Mouse (Mus musculus) thymus, adult 18-20 months (tissue): ENCODE results near the gene Fhit.
"Not testable (repeated sequence)": the region's sequence is repeated elsewhere in the genome, so short reads cannot be mapped to it uniquely, and the experiment has no call there.

Experiments used
- DNase-seq, 2 experiments: peaks; one replicate each; pipeline ENCODE4 v3.0.0; 2022; ENCODE audit warnings: mixed read lengths in 2 of 2

Fhit gene

DNA sequence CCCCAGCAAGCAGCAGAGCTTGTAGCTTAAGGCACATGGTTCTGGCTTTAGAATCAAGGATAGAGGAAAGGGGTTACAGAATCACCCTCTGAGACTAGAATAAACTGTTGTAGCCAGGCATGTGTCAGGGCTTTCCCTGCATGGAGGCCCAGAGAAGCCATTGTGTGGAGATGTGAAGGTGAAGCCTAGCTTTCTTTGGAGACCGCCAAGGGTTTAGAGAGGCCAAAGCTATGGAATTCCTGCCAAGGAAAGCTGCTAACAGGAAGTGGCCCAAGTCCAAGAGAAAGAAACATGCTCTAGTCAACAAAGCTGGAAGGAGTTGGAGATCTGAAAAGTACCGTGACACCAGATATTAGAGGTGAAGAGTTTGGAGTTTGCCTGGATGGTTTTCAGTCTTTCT is 1262.3 kb downstream of the Fhit start:
- no peak for DNase-seq

DNA sequence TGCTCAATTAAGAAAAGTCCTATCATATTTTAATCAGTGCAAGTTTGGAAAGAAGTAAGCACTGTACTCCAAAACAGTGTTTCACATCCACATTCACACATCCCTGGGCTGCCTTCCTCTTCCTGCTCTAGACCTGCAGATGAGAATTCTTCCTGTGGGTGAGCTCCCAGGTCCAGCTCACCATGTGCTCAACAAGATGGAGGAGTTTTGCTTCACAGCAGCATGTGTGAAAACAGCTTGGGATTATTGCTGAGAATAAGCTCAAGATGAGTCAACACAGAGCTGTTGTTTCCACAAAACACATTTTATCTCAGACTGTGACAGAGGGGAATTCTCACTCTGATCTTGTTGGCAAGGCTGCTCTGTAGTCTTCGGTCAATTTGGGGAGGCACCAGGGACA is 1265.3 kb downstream of the Fhit start:
- DNase-seq, result no peak

DNA sequence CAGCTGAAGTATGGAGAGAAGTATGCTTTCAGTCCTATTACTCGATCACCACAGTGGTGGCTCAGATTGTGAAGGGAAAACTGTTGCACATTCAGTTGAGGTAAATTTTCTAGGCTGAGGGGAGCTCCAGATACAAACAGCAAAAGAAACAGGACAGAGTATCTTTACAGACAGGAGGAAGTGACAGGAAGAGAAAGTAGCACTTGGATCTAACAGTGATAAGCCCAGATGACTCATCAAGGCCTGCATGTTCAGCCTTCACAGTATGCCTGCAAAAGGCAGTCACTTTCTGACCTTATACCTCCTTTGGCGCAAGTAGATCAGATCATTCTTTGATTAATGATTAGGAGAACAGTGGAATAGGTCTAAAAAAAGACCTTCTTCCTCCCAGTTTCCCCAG is 1309.8 kb downstream of the Fhit start:
- no peak for DNase-seq

DNA sequence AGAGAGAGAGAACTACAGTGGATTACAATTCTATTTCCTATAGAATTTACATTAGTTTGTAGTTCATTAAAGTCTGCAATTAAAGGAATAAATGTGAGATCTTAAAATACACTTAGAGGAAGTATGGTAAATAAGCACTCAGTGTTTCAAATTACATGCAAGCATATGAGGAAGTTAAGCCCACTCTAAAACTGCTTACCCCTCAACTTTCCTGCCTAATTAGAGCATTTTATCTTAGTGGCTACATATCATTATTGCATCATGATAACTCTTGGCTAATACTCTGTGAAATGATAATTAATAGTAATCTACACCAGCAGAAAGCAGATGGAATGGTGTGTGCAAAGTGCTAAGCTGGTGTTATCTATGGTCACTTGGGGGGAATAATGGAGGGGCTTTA is 1329.5 kb downstream of the Fhit start:
- DNase-seq, result no peak

DNA sequence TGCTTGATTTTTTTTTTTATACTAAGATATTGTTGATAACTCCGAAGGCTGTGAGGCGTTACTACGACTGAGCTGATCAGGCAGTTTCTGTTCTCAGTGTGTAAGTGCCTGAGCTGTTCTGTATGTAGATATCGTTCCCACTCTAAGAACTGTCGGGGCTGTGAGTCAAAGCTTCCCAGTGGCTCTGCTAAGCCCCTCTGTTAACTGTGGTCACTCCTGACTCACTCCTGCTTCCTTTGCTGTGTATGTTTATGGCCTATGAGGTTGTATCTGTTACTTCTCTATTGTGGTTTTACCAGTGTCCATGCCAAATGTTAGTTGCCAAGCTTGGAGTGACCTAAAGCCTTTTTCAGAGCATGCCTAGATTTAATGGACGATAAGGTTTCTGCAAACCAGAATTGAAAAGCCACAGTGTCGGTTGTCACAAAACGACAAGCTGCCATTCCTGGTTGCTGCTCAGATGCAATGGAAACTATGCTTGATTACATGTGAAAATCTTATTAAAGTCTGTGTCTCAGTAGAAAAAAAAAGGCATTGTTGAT is 1333.1 kb downstream of the Fhit start:
- not testable (repeated sequence) for DNase-seq

DNA sequence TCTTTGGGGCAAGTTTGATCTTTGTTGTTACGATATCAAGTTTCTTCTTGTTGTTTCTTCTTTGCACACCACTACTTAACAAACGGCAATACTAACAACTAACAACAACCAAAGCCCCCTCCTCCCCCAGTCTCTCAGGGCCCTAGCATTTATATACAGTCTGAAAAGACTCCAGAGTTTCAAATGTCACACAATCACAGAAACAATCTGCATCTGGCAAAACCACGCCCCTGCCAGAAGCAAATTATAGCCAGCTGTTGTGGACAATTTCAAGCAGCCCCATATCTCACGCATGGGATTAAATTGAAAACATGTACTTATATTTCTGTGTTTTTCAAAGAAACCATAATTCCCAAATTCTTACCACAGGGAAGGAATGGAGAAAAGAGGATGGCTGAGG is 1345.9 kb downstream of the Fhit start:
- DNase-seq, result no peak

DNA sequence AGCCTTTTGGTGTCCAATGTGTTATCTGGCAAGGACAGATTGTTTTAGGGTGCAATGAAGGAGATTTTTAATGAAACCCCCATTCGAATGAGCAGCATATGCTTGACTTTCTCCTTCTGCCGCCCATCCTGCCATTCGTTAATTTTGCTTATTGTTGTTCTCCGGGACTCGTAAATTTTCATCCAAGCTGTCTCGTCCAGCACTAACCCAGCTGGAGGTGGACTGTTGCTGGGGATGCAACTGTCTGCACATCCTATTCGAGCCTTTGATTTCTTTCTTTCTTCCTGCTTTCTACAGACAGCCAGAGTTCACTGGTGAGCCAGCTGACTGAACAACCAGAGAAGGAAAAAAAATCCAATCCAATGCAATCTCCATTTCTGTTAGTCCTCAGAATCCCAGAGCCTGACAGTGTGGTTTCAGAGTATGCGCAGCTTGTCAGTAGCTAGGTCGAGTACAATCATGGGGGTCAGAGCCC is 1350.0 kb downstream of the Fhit start:
- DNase-seq, result no peak

DNA sequence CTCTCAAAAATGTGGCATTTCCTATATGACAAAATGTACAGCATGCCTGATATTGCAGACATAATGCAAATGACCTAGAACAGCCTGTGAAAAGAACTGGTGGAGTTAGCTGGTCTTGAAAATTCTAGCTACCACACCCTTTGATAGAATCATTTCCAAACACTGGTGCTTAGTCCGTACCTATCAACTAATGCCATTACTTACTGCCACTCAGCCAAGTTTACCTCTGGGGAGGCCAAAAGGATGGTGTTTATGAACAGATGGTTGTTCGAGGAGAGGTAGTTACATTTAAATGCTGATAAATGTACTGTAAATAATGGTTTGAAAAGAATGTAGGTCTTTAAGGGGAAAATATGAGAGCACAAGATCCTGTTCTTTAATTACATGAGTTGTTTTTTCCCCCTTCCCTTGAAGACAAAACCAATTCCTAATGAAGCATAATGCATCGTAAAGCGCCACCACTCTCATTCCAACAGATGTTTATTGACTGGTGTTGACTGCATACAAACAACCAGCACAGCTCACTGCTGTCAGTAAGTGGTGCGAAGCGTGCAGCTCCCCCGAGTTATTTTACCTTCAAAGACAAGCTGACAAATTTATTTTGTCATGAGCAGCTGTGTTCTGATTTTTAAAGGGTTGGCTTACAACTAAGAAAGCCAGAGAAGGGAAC is 1350.5 kb downstream of the Fhit start:
- DNase-seq, result no peak

DNA sequence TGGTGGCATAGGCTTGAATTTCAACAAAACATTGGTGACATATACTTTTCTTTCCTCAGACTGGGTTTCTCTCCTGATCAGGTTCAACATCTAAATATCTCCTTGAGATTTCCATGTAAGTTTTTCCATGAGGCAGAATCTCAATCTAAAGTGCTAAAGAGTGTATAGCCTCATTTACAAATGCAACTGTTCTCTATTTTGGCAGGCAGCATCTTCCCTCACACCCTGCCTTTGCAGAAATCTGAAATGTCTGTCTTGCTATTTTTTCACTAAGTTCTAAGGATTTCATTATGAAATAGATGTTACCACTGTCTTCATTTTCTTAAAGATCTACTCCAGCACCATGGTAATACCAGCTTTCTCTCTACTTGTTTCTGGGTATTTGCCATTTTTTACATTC is 1368.4 kb downstream of the Fhit start:
- no peak for DNase-seq

DNA sequence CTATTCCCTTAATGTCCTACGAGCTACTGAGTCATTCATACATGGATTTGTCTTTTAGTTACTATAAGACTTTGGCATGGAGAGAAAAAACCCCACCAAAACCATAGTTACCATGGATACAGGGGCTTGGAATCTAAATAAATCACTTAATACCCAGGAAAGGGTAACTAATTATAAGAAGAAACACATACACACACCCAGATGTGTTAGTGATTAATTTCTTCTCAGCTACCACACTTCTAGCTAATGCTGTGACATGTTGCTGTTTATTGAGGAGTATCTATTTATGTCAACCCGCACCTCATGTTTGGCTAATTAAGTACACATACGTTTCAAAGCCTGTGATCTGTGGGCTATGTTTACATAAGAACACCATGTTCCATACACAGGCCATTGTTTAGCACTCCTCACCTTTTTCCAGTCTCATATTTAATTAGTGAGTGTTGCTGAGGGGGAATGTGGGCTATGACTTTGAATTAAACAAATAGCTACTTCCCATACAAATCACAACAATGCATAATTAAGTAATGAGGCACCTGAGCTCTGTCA is 1373.4 kb downstream of the Fhit start:
- DNase-seq, result no peak

DNA sequence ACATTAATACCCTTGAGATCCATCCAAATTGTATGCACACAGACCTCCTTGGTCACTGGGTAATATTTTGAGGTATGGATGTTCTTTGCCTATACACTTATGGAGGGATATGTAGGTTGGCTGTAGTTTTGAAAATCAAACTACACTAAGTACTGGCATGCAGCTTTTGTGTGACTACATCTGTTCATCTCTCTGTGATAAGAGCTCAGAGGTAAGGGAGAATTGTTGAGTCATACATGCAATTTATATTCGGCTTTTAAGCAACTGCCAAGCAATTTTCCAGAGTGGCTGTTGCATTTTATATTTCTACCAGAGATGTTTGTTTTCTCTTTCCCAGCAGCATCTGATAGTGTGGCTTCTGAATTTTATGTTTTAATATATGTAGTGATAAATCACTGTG is 1374.4 kb downstream of the Fhit start:
- no peak for DNase-seq

DNA sequence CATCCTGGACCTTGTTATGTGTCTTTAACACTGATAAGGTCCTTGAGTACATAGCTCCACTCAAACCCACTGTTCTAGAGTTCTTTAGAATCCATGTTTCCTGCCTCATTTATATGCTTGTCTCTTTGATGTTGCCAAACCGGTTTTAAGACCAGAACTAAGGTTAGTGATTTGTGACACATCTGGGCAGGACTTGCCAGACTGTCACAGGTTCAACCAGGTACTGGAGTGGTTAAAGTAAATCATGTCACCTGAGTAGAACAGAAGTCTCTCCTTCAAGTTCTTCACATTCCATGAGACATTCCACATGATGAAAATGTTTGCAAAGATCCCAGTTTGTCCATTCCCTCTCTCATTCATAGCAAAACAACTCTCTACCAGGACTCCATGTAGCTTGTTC is 1376.0 kb downstream of the Fhit start:
- no peak for DNase-seq

DNA sequence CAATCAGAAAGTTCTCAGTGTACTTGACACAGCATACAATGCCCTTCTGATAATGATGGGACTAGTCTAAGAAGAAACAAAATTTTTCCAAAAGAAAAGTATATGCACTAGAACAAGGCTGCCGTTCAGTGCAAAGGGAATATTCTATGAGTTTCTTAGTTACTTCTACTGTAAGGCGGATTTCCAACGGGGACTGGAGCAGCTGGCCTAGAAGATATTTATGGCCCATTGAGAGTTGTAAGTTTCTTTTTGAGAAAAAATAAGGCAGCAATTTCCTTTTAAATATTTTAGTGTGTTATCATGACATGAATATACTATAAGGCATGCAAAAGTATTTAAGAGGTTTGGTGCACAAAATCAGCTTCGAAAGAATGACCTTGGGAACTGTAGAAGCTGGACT is 1410.5 kb downstream of the Fhit start:
- no peak for DNase-seq

DNA sequence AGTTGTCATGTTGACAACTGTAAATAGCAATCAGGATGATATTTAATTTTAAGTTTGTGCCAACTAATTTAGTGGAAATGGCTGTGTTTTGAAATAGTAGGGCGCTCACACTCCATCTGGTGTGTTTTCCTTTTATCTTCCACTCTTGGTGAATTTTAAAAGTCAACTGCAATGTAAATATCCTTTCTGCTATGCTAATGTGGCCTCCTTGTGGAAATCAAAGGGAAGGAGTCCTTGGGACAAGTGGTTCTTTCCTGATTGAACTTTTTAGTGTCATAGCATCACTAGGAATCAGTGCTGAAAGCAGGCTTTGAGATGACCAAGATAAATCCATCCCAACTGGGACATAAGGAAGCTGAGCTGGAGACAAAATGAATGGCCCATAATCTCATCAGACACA is 1413.1 kb downstream of the Fhit start:
- DNase-seq, result no peak

DNA sequence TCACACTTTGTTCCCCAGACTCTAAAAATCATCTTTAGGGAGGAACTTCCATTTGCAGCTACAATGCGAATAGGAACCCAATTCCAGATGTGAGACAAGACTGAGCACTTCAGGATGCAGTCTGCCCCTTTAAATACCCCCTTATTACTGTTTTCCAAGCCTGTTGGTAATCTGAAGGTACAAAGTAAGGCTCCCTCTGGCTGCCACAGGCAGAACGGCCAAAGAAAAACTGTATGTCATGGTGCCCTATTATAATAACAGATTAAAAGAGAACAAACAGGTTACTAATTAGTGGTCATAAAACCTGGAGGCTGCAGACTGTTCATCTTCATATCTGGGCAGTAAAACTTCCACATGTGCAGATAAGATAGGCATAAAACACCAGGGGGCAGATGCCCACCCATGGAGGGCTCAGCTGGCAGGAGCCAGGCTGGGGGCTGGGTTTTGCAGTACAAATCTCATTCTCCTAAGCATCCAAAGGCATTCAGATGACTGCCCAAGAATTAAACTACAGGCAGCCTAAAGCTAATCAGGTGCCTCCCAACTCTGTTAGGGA is 1439.8 kb downstream of the Fhit start:
- no peak for DNase-seq

DNA sequence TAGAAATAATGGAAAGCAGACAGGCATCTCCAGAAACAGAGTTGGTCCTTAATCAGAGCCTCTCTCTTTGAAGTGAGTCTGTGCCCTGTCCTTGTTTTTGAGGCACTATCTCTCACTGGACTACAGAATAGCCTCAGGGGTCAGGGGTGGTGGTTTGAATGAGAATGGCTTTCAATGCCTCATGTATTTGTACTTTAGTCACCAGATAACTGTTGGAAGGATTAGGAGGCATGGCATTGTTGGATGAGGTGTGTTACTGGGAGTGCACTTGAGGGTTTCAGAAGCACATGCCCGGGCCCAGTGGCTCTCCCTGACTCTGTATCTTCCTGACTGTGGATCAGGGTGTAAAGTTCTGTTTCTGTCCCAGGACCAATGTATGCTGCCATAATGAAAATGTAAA is 1463.2 kb downstream of the Fhit start:
- DNase-seq, result no peak

DNA sequence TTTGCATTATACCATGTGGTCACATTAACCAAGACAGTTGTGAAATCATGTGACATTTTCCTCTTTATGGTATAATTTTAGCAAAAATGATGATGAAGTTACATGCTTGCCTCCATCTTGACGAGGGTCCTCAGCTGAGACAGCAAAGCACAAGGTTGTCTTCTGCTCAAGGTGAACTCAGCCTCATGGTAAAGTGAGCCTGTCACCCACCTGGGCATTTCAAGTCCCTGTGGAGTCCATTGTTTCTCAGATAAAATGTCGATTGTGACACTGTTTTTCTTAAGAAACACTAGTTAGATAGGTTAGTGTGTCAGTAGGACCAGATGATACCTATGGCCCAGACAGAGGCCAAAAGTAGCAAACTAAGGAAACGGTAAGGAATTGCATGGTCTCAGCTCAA is 1464.7 kb downstream of the Fhit start:
- DNase-seq, result no peak

DNA sequence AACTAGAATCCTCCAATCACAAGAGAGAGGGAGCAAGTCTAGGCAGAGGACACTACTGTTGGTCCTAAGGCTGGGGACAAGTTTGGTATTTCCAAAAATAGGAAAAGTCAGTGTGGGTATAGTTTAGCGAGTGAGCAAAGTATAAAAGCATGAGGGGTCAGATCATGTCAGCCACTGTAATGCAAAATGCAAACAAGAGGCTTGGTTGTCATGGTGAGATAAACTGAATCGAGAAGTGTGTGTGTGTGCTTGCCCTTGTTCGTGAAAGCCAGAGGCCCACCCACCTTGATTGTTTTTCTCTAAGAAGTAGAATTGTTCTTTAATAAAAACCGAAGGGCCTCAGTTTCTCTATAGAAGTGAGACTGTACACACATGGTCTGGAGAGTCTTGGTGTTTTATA is 1465.8 kb downstream of the Fhit start:
- DNase-seq, result no peak

DNA sequence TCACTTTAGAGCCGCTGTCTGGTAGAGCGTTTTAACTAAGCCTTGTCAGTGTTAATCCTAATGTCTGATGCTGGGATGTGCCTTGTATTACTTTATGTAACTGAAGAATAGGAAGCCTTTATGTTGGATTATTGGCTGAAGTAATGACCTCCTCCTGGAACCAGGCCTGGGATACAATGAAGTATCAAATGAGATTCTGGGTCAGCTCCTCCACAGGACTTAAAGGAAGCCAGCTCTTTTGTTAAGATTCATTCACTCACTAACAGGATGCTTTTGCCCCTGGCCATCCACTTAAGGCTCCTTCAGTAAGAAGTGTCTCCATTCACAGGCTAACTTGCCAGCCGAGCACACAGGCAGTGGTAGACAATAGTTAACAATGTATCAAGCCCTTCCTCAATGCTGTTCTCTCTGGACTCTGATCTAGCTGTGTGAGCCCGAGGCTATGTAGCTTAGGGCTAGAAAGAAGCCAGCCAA is 1466.6 kb downstream of the Fhit start:
- DNase-seq, result no peak

DNA sequence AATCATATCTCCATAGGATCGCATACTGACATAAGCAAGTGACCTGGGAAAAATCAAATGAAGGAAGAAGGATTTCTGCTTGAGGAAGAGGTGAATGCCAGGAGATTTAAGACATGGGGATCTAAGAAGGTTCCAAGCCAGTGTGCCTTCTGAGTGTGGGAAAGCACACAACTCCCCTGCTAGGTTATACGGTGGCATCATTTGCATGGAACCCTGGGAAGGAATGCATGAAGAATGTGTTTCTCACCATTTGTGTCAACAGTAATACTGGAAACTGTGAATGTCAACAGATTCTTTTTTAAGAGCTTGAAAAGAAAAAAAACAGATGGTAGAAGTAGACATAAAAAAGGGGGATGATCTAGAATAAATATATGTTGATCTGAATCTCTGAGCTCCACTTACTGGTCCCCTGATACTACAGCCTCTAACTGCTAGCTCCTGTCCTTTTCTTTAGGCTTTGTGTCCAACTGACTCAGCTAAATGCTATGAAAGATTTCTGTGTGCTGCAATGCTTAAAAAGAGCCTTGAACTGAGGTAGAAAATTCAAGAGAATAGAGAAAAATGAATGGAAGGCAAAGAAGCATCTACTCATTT is 1473.1 kb downstream of the Fhit start:
- no peak for DNase-seq

DNA sequence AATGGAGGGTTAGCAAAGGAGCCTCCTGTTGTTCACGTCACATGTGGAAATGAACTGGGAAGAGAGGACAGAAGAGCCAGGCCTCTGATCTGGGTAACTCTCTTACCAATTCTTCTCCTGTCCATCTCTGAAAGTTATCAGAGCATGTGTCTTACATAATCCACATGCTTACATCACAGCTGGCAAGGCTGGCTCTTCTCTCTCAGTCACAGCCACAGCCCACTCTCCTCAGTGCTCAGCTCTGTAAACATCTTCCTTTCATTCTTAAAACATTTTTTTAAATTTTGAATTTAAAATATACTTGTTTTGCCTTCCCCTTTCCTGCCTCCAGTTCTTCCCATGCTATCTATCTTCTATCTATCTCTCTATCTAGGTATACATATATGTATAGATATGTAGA is 1477.5 kb downstream of the Fhit start:
- DNase-seq, result no peak

DNA sequence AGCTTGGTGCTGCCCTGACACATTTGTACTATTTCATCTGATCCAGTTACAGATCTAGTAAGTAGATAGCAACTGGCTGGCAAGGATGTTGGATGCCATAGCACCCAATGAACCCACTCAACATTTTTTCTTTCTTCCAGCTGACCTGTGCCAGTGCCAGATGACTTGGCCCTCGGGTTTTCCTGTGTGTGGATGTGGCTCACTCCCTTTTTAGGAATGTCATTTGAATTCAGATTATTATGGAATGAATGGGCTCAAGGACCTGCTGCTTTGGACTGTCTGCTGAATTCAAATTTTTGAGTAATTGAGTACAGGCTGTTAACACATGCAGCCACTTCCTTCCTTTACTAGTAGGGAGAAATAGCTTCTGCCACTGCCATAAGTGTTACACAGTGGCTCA is 1489.1 kb downstream of the Fhit start:
- DNase-seq, result no peak

DNA sequence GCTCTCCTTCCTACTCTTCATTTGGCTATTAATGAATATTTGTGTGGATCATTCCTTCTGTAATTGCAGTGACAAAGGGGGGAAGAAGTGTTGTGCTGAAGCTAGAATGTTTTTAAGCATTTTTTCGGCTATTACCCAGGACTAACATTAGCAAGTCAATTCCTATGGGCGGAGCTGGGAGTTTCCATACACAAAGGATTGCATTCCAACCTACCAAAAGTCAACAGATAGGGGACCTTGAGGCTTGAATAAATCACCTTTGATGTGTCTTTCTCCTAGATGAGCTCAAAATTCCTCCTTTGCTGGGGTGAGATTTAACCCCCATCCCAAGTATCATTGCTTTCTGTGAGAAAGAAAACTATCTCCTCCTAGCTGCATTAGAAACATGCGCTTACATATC is 1490.1 kb downstream of the Fhit start:
- DNase-seq, result no peak

DNA sequence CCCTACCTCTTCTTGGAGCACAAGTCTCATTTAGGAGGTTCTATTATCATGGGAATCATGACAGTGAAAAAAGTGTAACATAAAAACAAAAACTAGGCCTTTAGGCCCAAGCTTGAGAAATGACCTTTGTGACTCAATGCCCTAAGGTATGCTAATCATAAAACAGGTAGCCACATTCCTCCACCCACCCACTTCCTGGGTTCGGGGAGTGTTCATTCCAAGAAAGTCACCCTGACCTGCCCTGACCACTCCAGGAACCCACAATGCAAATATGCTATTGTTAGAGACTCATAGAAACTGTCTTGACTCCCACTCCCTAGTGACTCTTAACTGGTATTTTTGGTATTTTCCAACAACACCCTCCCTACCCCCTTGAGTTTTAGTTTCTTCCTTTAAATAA is 1492.1 kb downstream of the Fhit start:
- DNase-seq, result no peak
